Mouse (Mus musculus) small intestine, adult 2 months (tissue): ENCODE results near the gene Olfr315.

Experiments
- CTCF ChIP-seq: fragments of 200-500 bp; IDR thresholded peaks from 2 replicates; pipeline ENCODE4 v1.5.1; 2012; ENCODE audit warnings: low read depth, mild to moderate bottlenecking, control low read depth, inconsistent platforms, low read length, moderate library complexity, mixed read lengths; ENCODE audit not compliant: insufficient replicate concordance, insufficient read length; ENCODE audit errors: extremely low read depth
- POLR2A ChIP-seq: fragments of 200-500 bp; IDR thresholded peaks from 2 replicates; pipeline ENCODE4 v1.6.1; 2012; ENCODE audit warnings: low read depth, mild to moderate bottlenecking, control low read depth, inconsistent platforms, low read length, moderate library complexity

DNA sequence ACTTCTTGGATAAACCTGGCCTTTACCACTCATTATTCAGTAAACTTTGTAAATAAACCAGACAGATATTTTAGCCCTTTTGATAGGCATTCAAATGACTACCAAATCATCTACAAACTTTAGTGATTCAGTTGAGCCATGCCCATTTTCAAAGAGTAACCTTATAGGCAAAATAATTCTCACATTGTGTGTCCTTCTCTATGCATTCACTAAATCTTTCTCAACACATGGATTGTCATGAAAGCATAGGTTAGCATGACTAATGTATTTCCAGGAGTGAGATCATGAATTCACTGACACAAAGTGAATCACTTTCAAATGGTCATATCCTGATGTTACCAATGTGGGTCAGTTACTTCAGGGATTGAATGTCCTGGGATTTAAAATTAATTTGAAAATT is at the start of gene Olfr315:
- no peak for TF ChIP-seq CTCF
- no peak for TF ChIP-seq POLR2A
